Comparison of ENCODE assay signal across 16 mouse cellular contexts in genomic region chr5:77362120-77362519, GRCm38 (mm10).
"Had no signal": no experiment of that assay in that cellular context is flagged by ENCODE, and none has a peak within 500 bp of the region (broad histone marks: within the 10 kb centered on the region; RNA-seq: fewer than 3 reads in every experiment).

No protein-coding gene starts in this region.

- ATAC-seq: liver, postnatal 0 days; midbrain, embryonic 13.5 days; midbrain, embryonic 15.5 days had no signal

- H3K27me3 ChIP-seq: lung, embryonic 15.5 days; neural tube, embryonic 12.5 days; stomach, embryonic 15.5 days had no signal

- DNase-seq: liver, postnatal 0 days; lung, adult 2 months; lung, postnatal 10 days; right cerebral cortex, postnatal 14 days; thymus, adult 2 months; thymus, postnatal 25 days; thymus, postnatal 4 days had no signal

- H3K9me3 ChIP-seq: lung, embryonic 15.5 days; megakaryocyte, embryonic 14.5 days; midbrain, embryonic 13.5 days; midbrain, embryonic 15.5 days; neural tube, embryonic 12.5 days; stomach, embryonic 15.5 days had no signal

- H3K36me3 ChIP-seq: lung, embryonic 15.5 days; midbrain, embryonic 13.5 days; midbrain, embryonic 15.5 days; neural tube, embryonic 12.5 days; stomach, embryonic 15.5 days had no signal

- H3K27ac ChIP-seq: lung, embryonic 15.5 days; macrophage; midbrain, embryonic 13.5 days; midbrain, embryonic 15.5 days; neural tube, embryonic 12.5 days; stomach, embryonic 15.5 days; stomach, postnatal 0 days had no signal

- H3K4me2 ChIP-seq: lung, embryonic 15.5 days; midbrain, embryonic 11.5 days; midbrain, embryonic 13.5 days; midbrain, embryonic 15.5 days; neural tube, embryonic 12.5 days; stomach, embryonic 15.5 days had no signal

- H3K9ac ChIP-seq: liver, postnatal 0 days; lung, embryonic 15.5 days; midbrain, embryonic 13.5 days; midbrain, embryonic 15.5 days; neural tube, embryonic 12.5 days; stomach, embryonic 15.5 days had no signal

- H3K4me3 ChIP-seq: lung, embryonic 15.5 days; megakaryocyte, embryonic 14.5 days; midbrain, embryonic 13.5 days; midbrain, embryonic 15.5 days; neural tube, embryonic 12.5 days; stomach, embryonic 15.5 days had no signal
